Comparison of ENCODE assay signal across 12 mouse cellular contexts in genomic region chr1:167761785-167762223, GRCm38 (mm10).
DNase-seq lines count a peak whose midpoint lies in the region; ATAC-seq lines count a peak whose summit lies in the region.
"Had no signal": no experiment of that assay in that cellular context is flagged by ENCODE, and none has a peak within 500 bp of the region (broad histone marks: within the 10 kb centered on the region; RNA-seq: fewer than 3 reads in every experiment).

No protein-coding gene starts in this region.

- WGBS in heart, embryonic 14.5 days = 14% methylated on average over 13 of the region's 13 CpGs
- WGBS in embryonic facial prominence, embryonic 14.5 days = 12% methylated on average over 13 of the region's 13 CpGs
- 4% methylated on average over 13 of the region's 13 CpGs for WGBS in hindbrain, embryonic 15.5 days
- 2% methylated on average over 13 of the region's 13 CpGs for WGBS in midbrain, embryonic 16.5 days

- H3K4me2 ChIP-seq in heart, embryonic 14.5 days (ENCODE audit: low read length) = 0 out of 2 replicates have a peak overlapping the region, but pooled peaks have one; percentile 23
- peak overlapping the region; percentile 8; the same call in 1 of the 2 replicates for H3K4me2 ChIP-seq in embryonic facial prominence, embryonic 14.5 days (ENCODE audit: low read depth, low read length)
- peak overlapping the region; percentile 28 for H3K4me2 ChIP-seq in hindbrain, embryonic 15.5 days
- H3K4me2 ChIP-seq in midbrain, embryonic 16.5 days (ENCODE audit: low read length) = peak overlapping the region; percentile 36
- H3K4me2 ChIP-seq: liver, embryonic 13.5 days had no signal

- ATAC-seq in heart, embryonic 14.5 days (ENCODE audit: insufficient number of reproducible peaks, insufficient read depth, low FRiP score, low read depth) = no peak
- 0 out of 2 replicates have a peak, but pooled peaks have one; percentile 22 for ATAC-seq in embryonic facial prominence, embryonic 14.5 days (ENCODE audit: low read depth)
- peak; percentile 72 for ATAC-seq in hindbrain, embryonic 15.5 days (ENCODE audit: low FRiP score, low read depth)
- peak; percentile 69 for ATAC-seq in midbrain, embryonic 16.5 days
- no peak for ATAC-seq in granulocyte monocyte progenitor cell, adult 5-6 weeks (replicated peaks; ENCODE audit: poor library complexity, severe bottlenecking)

- H3K27me3 ChIP-seq in heart, embryonic 14.5 days (ENCODE audit: control insufficient read depth, insufficient read depth, low read length) = no peaks in the 10 kb centered on the region
- no peaks in the 10 kb centered on the region; the same call in 1 of the 2 replicates for H3K27me3 ChIP-seq in embryonic facial prominence, embryonic 14.5 days (replicated peaks; ENCODE audit: control insufficient read depth, insufficient read depth, low read length)
- peaks cover 36% of the 10 kb centered on the region for H3K27me3 ChIP-seq in hindbrain, embryonic 15.5 days
- peaks cover 31% of the 10 kb centered on the region for H3K27me3 ChIP-seq in midbrain, embryonic 16.5 days (ENCODE audit: control insufficient read depth, insufficient read depth, low read depth, low read length)
- H3K27me3 ChIP-seq: liver, embryonic 13.5 days had no signal

- no peak overlapping the region for H3K27ac ChIP-seq in heart, embryonic 14.5 days (replicated peaks in 1 of 2; ENCODE audit: control insufficient read depth in 1 of 2, insufficient read depth in 1 of 2, low read depth in 2 of 2, low read length in 2 of 2)
- H3K27ac ChIP-seq in embryonic facial prominence, embryonic 14.5 days (replicated peaks; ENCODE audit: low read depth, low read length) = peak overlapping the region; percentile 70
- H3K27ac ChIP-seq in hindbrain, embryonic 15.5 days (replicated peaks) = 0 out of 2 replicates have a peak overlapping the region, but pooled peaks have one; percentile 5
- peak overlapping the region; percentile 36; the same call in 1 of the 2 replicates for H3K27ac ChIP-seq in midbrain, embryonic 16.5 days (ENCODE audit: low read length)
- H3K27ac ChIP-seq: liver, embryonic 13.5 days had no signal

- no peak for DNase-seq in heart, postnatal 25 days (ENCODE audit: low spot score)
- DNase-seq in embryonic facial prominence, embryonic 14.5 days (ENCODE audit: low spot score) = peak; percentile 60
- DNase-seq in cerebellum, postnatal 25 days = no peak
- DNase-seq in urinary bladder, postnatal 10 days (ENCODE audit: low spot score) = no peak
- DNase-seq: B cell, adult 2 months; liver, embryonic 13.5 days; right cerebral cortex, adult 18-20 months had no signal

- no peaks in the 10 kb centered on the region for H3K9me3 ChIP-seq in heart, embryonic 14.5 days (ENCODE audit: control insufficient read depth, low read length)
- H3K9me3 ChIP-seq in embryonic facial prominence, embryonic 14.5 days (ENCODE audit: control insufficient read depth, low read length) = no peaks in the 10 kb centered on the region
- no peaks in the 10 kb centered on the region for H3K9me3 ChIP-seq in hindbrain, embryonic 15.5 days
- H3K9me3 ChIP-seq in midbrain, embryonic 16.5 days (replicated peaks; ENCODE audit: control insufficient read depth, low read length, poor library complexity, severe bottlenecking) = no peaks in the 10 kb centered on the region
- H3K9me3 ChIP-seq: liver, embryonic 13.5 days; megakaryocyte, embryonic 14.5 days had no signal

- intact Hi-C loops in heart, postnatal 25 days (cut with DNase I) = no loop called here

- no peaks in the 10 kb centered on the region for H3K36me3 ChIP-seq in heart, embryonic 14.5 days (ENCODE audit: control insufficient read depth, insufficient read depth, low read length)
- H3K36me3 ChIP-seq in embryonic facial prominence, embryonic 14.5 days (ENCODE audit: control insufficient read depth, insufficient read depth, low read length) = no peaks in the 10 kb centered on the region
- no peaks in the 10 kb centered on the region for H3K36me3 ChIP-seq in hindbrain, embryonic 15.5 days
- H3K36me3 ChIP-seq in midbrain, embryonic 16.5 days (ENCODE audit: control insufficient read depth, insufficient read depth, low read length) = no peaks in the 10 kb centered on the region
- H3K36me3 ChIP-seq: liver, embryonic 13.5 days had no signal

- no peak overlapping the region for H3K4me3 ChIP-seq in heart, embryonic 14.5 days (ENCODE audit: control insufficient read depth in 1 of 2, insufficient read depth in 1 of 2, low read depth in 1 of 2, low read length in 2 of 2)
- no peak overlapping the region for H3K4me3 ChIP-seq in embryonic facial prominence, embryonic 14.5 days (ENCODE audit: low read depth, low read length)
- H3K4me3 ChIP-seq in hindbrain, embryonic 15.5 days = no peak overlapping the region
- H3K4me3 ChIP-seq in midbrain, embryonic 16.5 days (ENCODE audit: low read depth, low read length) = no peak overlapping the region
- H3K4me3 ChIP-seq: liver, embryonic 13.5 days; megakaryocyte, embryonic 14.5 days had no signal

- H3K4me1 ChIP-seq in heart, embryonic 14.5 days (ENCODE audit: control insufficient read depth in 2 of 2, insufficient read depth in 2 of 2, low read length in 2 of 2) = no peaks in the 10 kb centered on the region
- H3K4me1 ChIP-seq in embryonic facial prominence, embryonic 14.5 days (ENCODE audit: control insufficient read depth, insufficient read depth, low read length) = peaks cover 9% of the 10 kb centered on the region
- H3K4me1 ChIP-seq in hindbrain, embryonic 15.5 days (replicated peaks) = peaks cover 27% of the 10 kb centered on the region
- peaks cover 15% of the 10 kb centered on the region for H3K4me1 ChIP-seq in midbrain, embryonic 16.5 days (ENCODE audit: control insufficient read depth, insufficient read depth, low read length)
- H3K4me1 ChIP-seq: liver, embryonic 13.5 days; megakaryocyte, embryonic 14.5 days had no signal

- no peak overlapping the region; the same call in 1 of the 2 replicates for H3K9ac ChIP-seq in heart, embryonic 14.5 days (ENCODE audit: low read length)
- H3K9ac ChIP-seq in embryonic facial prominence, embryonic 14.5 days (ENCODE audit: low read depth, low read length) = no peak overlapping the region; the same call in 1 of the 2 replicates
- 0 out of 2 replicates have a peak overlapping the region, but pooled peaks have one; percentile 3 for H3K9ac ChIP-seq in hindbrain, embryonic 15.5 days
- H3K9ac ChIP-seq in midbrain, embryonic 16.5 days (ENCODE audit: low read depth, low read length) = 0 out of 2 replicates have a peak overlapping the region, but pooled peaks have one; percentile 26
- H3K9ac ChIP-seq: liver, embryonic 13.5 days had no signal

Comparison
In these comparisons a context has a peak if more than half of its experiments do, and no peak if none do; other contexts are left out.
1. ATAC-seq: peak in embryonic facial prominence, embryonic 14.5 days (single experiment), hindbrain, embryonic 15.5 days (single experiment) and midbrain, embryonic 16.5 days (single experiment); none in heart, embryonic 14.5 days (single experiment) and granulocyte monocyte progenitor cell, adult 5-6 weeks (single experiment).
2. H3K27ac ChIP-seq: peak in embryonic facial prominence, embryonic 14.5 days (single experiment), hindbrain, embryonic 15.5 days (single experiment) and midbrain, embryonic 16.5 days (single experiment); none in heart, embryonic 14.5 days (0 of 2).
3. H3K9ac ChIP-seq: peak in hindbrain, embryonic 15.5 days (single experiment) and midbrain, embryonic 16.5 days (single experiment); none in heart, embryonic 14.5 days (single experiment) and embryonic facial prominence, embryonic 14.5 days (single experiment).
4. Peak in every context shown above with its lines, with median percentiles within 50 percentile points of each other: H3K4me2 ChIP-seq.